Mouse (Mus musculus) G1E-ER4 (cell line): ENCODE measurements around the gene Rasgef1b. TPM values are rescaled to one million over a fixed set of nuclear protein-coding genes. Genes with fewer than 3 reads are reported as not detected.

Experiments
- GATA1 ChIP-seq: IDR thresholded peaks from one replicate; pipeline ENCODE4 v1.8.0; 2012; ENCODE audit warnings: low read length, inconsistent platforms
- polyA plus RNA-seq: library from polyadenylated mRNA; stranded (reverse); fragments of >175 nt; gene quantifications from 2 replicates; pipeline ENCODE4 v1.2.3, GENCODE M21; 2012

Gene Rasgef1b
- polyA plus RNA-seq, 1 experiment = not detected

DNA sequence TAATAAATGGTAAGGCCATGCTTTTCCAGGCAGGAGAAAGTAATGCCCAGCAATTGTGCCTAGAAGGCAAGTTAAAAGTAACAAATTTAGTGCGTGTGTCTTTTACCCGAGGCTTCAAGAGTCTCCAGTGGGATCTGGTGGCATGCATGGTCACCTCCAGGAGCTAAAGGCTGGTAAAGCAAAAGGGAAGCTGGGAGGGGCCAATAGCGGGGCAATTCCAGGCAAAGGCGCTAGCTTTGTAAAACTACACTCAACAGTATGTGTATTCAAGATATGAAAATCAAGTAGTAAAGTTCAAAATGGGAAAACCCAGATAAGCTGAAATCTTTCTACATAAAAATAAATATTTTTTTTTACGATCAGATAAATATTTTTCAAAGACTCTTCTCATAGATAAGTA, 561.1 kb downstream of the Rasgef1b start:
- no peak for TF ChIP-seq GATA1

Other genes with a start within 250 kb of the Rasgef1b start
- not detected in 2 replicates for gene Vamp9, start 177.2 kb upstream of the Rasgef1b start, polyA plus RNA-seq
- 559 and 620 TPM in 2 replicates for gene Hnrnpd, start 249.9 kb upstream of the Rasgef1b start, polyA plus RNA-seq
- gene 4930524J08Rik, start 250.0 kb upstream of the Rasgef1b start, polyA plus RNA-seq = 7.8 and 9.8 TPM in 2 replicates